Mouse (Mus musculus): ENCODE data around the gene Slc35a2. TPM values are rescaled to one million over a fixed set of nuclear protein-coding genes. Genes with fewer than 3 reads are reported as not detected.

Slc35a2 gene
- polyA plus RNA-seq, 1 experiment, result not detected

DNA sequence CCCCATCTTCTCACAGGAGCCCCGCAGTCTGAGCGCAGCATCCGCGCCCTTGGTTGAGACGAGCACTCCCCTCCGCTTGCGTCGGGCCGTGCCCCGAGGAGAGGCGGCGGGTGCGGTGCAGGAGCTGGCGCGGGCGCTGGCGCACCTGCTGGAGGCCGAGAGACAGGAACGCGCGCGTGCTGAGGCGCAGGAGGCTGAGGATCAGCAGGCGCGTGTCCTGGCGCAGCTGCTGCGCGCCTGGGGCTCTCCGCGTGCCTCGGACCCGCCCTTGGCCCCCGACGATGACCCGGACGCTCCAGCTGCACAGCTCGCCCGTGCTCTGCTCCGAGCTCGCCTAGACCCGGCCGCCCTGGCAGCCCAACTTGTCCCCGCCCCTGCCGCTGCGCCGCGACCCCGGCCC, 38.2 kb downstream of the Slc35a2 start:
- Histone ChIP-seq H3K4me3 (ENCODE audit: insufficient read depth, low read depth, low read length) (peak overlapping the region; percentile 44), H3K27ac (ENCODE audit: insufficient read depth, low read depth, low read length) (no peak overlapping the region), H3K4me1 (ENCODE audit: control insufficient read depth, insufficient read depth, low read length) (peaks cover 13% of the 10 kb centered on the region; the same call in 1 of the 2 replicates)
- no peak for TF ChIP-seq POLR2A (IDR thresholded peaks at IDR 0.05; ENCODE audit: insufficient read depth, low read depth, low read length)
- no peak for TF ChIP-seq CTCF (IDR thresholded peaks at IDR 0.05; ENCODE audit: insufficient read depth, low read depth, low read length)
- 18% methylated on average over 48 of the region's 48 CpGs for WGBS

DNA sequence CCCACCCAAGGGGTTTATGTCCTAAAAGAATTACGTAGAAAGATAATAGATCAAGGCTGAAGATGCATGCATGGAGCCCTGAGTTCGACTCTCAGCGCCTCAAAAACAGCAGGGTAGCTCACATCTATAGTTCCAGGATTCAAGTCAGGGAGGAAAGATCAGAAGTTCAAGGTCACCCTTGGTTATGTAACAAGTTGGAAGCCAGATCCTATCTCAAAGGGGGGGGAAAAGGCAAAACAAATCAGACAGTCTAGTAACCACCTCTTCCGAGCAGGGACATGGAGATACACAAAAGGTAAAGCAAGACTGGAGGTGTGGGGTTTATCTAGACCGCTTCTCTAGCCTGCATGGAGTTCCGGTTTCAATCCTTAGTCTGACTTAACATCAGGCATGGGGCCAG, 42.4 kb downstream of the Slc35a2 start:
- no peak for TF ChIP-seq POLR2A (IDR thresholded peaks at IDR 0.05; ENCODE audit: insufficient read depth, low read depth, low read length)
- TF ChIP-seq CTCF (IDR thresholded peaks at IDR 0.05; ENCODE audit: insufficient read depth, low read depth, low read length), result no peak
- no peak overlapping the region for H3K4me3 ChIP-seq (ENCODE audit: insufficient read depth, low read depth, low read length)
- WGBS, result 80% methylated on average over 6 of the region's 6 CpGs
- H3K4me1 ChIP-seq (ENCODE audit: control insufficient read depth, insufficient read depth, low read length), result peaks cover 13% of the 10 kb centered on the region; the same call in 1 of the 2 replicates
- no peak overlapping the region for H3K27ac ChIP-seq (ENCODE audit: insufficient read depth, low read depth, low read length)

DNA sequence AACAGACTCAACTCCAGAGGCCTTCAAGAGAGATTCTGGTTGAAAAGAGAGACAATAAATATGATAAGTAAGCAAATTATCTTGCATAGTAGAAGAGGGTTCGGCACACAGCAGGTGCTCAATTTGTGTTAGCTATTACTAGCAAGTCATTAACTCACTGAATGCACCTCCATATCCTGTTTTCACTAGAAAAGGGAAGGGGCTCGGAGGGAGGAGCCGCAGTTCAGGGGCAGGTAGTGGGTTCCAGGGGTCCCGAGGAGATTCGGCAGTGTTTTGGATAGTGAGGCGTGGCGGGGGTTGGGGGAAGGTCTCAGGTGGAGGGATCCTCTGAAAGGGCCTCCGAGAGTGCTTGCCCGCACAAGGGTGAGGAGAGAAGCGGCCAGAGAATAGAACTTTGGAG, 43.3 kb downstream of the Slc35a2 start:
- no peak for TF ChIP-seq CTCF (IDR thresholded peaks at IDR 0.05; ENCODE audit: insufficient read depth, low read depth, low read length)
- no peak for TF ChIP-seq POLR2A (IDR thresholded peaks at IDR 0.05; ENCODE audit: insufficient read depth, low read depth, low read length)
- 57% methylated on average over 10 of the region's 10 CpGs for WGBS
- H3K4me3 ChIP-seq (ENCODE audit: insufficient read depth, low read depth, low read length), result no peak overlapping the region
- no peak overlapping the region for H3K27ac ChIP-seq (ENCODE audit: insufficient read depth, low read depth, low read length)
- H3K4me1 ChIP-seq (ENCODE audit: control insufficient read depth, insufficient read depth, low read length), result peaks cover 10% of the 10 kb centered on the region; the same call in 1 of the 2 replicates

DNA sequence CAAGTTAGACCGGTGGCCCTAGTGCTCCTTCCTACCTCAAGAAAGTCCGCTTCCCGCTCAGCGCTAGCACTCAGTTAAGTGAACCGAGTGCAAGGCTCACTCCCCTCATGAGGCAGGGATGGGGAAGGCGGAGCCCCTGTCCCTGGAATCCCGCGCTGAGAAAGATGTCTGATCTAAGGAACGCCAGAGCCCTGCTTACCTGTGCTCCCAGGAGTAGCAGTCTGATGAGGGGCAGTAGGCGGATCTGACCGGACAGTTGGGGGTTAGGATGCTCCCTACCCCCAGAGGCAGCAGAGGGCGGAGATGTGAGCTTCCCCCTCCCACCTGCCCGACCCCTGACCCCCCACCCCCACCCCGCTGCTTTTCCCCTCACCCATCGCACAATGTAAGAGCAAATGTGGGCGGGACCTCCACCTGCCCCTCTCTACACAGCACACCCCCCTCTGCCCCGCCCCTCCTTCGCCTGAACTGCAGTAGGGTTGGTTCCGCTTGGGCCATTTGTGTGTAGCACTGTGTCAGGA, 44.5 kb downstream of the Slc35a2 start, which contains the start of gene Eras:
Eras (minus strand) TSS at position 338 of the 521 bp plus-strand sequence.
- Histone ChIP-seq H3K4me3 (ENCODE audit: insufficient read depth, low read depth, low read length) (no peak within 1 kb of the TSS), H3K4me1 (ENCODE audit: control insufficient read depth, insufficient read depth, low read length) (no peaks in the 10 kb centered on the region), H3K27ac (ENCODE audit: insufficient read depth, low read depth, low read length) (no peak within 1 kb of the TSS)
- TF ChIP-seq POLR2A (IDR thresholded peaks at IDR 0.05; ENCODE audit: insufficient read depth, low read depth, low read length), result no peak
- no peak for TF ChIP-seq CTCF (IDR thresholded peaks at IDR 0.05; ENCODE audit: insufficient read depth, low read depth, low read length)
- 33% methylated on average over 19 of the region's 19 CpGs for WGBS

DNA sequence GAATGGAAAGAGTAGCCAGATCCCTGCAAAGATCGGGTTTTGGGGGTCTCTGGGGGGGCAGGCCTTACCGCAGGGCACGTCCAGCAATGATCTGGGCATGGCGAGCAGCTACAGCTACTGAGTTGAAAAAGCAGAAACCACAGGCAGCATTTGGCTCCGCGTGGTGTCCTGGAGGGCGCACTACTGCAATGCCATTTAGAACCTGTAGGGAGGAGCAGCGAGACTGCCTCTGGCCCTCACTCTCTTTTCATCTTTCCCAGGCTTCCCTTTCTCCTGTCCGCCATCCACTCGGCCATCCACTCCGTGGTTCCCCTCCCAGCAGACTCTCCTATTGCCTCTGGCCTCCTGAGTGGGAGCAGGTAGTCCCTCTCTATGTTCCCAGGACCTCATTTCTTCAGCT, 53.0 kb downstream of the Slc35a2 start:
- Histone ChIP-seq H3K4me3 (ENCODE audit: insufficient read depth, low read depth, low read length) (no peak overlapping the region), H3K27ac (ENCODE audit: insufficient read depth, low read depth, low read length) (no peak overlapping the region), H3K4me1 (ENCODE audit: control insufficient read depth, insufficient read depth, low read length) (no peaks in the 10 kb centered on the region)
- TF ChIP-seq POLR2A (IDR thresholded peaks at IDR 0.05; ENCODE audit: insufficient read depth, low read depth, low read length), result no peak
- no peak for TF ChIP-seq CTCF (IDR thresholded peaks at IDR 0.05; ENCODE audit: insufficient read depth, low read depth, low read length)
- WGBS, result 63% methylated on average over 11 of the region's 11 CpGs

DNA sequence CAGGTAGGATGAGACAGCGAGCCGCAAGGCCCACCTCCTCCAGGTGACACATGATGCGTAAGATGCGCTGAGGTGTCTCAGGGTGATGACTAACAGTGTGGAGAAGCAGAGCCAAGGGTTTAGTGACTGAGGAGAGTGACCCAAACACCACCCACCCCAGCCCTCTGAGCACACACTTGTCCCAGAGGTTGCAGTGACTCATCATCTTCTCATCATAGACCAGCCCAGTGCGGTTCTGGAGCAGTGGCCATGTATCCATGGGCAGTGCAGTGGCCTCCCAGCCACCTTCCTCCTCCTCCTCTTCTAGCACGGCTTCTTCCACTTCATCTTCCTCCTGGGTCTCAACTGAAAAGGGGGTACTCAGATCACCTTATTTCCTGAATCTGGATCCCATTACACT, 53.8 kb downstream of the Slc35a2 start:
- TF ChIP-seq POLR2A (IDR thresholded peaks at IDR 0.05; ENCODE audit: insufficient read depth, low read depth, low read length), result no peak
- TF ChIP-seq CTCF (IDR thresholded peaks at IDR 0.05; ENCODE audit: insufficient read depth, low read depth, low read length), result no peak
- whole genome bisulfite sequencing, result 90% methylated on average over 6 of the region's 6 CpGs
- Histone ChIP-seq H3K4me1 (ENCODE audit: control insufficient read depth, insufficient read depth, low read length) (no peaks in the 10 kb centered on the region), H3K27ac (ENCODE audit: insufficient read depth, low read depth, low read length) (no peak overlapping the region), H3K4me3 (ENCODE audit: insufficient read depth, low read depth, low read length) (no peak overlapping the region)

Other genes with a start within 250 kb of the Slc35a2 start
- 236 and 474 TPM in 2 replicates for gene Syp, start 245.6 kb upstream of the Slc35a2 start, polyA plus RNA-seq (2012; ENCODE audit: insufficient read depth, insufficient read length, low replicate concordance, missing spikeins)
- not detected in 2 replicates for gene Prickle3, start 226.8 kb upstream of the Slc35a2 start, polyA plus RNA-seq (2012; ENCODE audit: insufficient read depth, insufficient read length, low replicate concordance, missing spikeins)
- gene Plp2, start 212.6 kb upstream of the Slc35a2 start, polyA plus RNA-seq (2012; ENCODE audit: insufficient read depth, insufficient read length, low replicate concordance, missing spikeins), result not detected in 2 replicates
- not detected in 2 replicates for gene Magix, start 202.8 kb upstream of the Slc35a2 start, polyA plus RNA-seq (2012; ENCODE audit: insufficient read depth, insufficient read length, low replicate concordance, missing spikeins)
- gene Gpkow, start 186.9 kb upstream of the Slc35a2 start, polyA plus RNA-seq (2012; ENCODE audit: insufficient read depth, insufficient read length, low replicate concordance, missing spikeins), result not detected in 2 replicates
- gene Wdr45, start 169.7 kb upstream of the Slc35a2 start, polyA plus RNA-seq (2012; ENCODE audit: insufficient read depth, insufficient read length, low replicate concordance, missing spikeins), result not detected in 2 replicates
- gene Gm45208, start 161.8 kb upstream of the Slc35a2 start, polyA plus RNA-seq (2012; ENCODE audit: insufficient read depth, insufficient read length, low replicate concordance, missing spikeins), result not detected in 2 replicates
- gene Praf2, start 155.6 kb upstream of the Slc35a2 start, polyA plus RNA-seq (2012; ENCODE audit: insufficient read depth, insufficient read length, low replicate concordance, missing spikeins), result not detected in 2 replicates
- gene Ccdc120, start 133.1 kb upstream of the Slc35a2 start, polyA plus RNA-seq (2012; ENCODE audit: insufficient read depth, insufficient read length, low replicate concordance, missing spikeins), result not detected in 2 replicates
- gene Tfe3, start 121.5 kb upstream of the Slc35a2 start, polyA plus RNA-seq (2012; ENCODE audit: insufficient read depth, insufficient read length, low replicate concordance, missing spikeins), result not detected in 2 replicates
- gene Gripap1, start 94.3 kb upstream of the Slc35a2 start, polyA plus RNA-seq (2012; ENCODE audit: insufficient read depth, insufficient read length, low replicate concordance, missing spikeins), result 96.6 TPM in 1 of 2 replicates, not detected in the other
- gene Kcnd1, start 61.7 kb upstream of the Slc35a2 start, polyA plus RNA-seq (2012; ENCODE audit: insufficient read depth, insufficient read length, low replicate concordance, missing spikeins), result not detected in 2 replicates
- gene Otud5, start 42.7 kb upstream of the Slc35a2 start, polyA plus RNA-seq (2012; ENCODE audit: insufficient read depth, insufficient read length, low replicate concordance, missing spikeins), result not detected in 2 replicates
- gene Pim2, start 5.8 kb upstream of the Slc35a2 start, polyA plus RNA-seq (2012; ENCODE audit: insufficient read depth, insufficient read length, low replicate concordance, missing spikeins), result not detected in 2 replicates
- not detected in 2 replicates for gene Pqbp1, start 15.2 kb downstream of the Slc35a2 start, polyA plus RNA-seq (2012; ENCODE audit: insufficient read depth, insufficient read length, low replicate concordance, missing spikeins)
- gene Timm17b, start 15.3 kb downstream of the Slc35a2 start, polyA plus RNA-seq (2012; ENCODE audit: insufficient read depth, insufficient read length, low replicate concordance, missing spikeins), result not detected in 2 replicates
- gene Gm10491, start 23.8 kb downstream of the Slc35a2 start, polyA plus RNA-seq (2012; ENCODE audit: insufficient read depth, insufficient read length, low replicate concordance, missing spikeins), result not detected in 2 replicates
- not detected in 2 replicates for gene Gm10490, start 25.5 kb downstream of the Slc35a2 start, polyA plus RNA-seq (2012; ENCODE audit: insufficient read depth, insufficient read length, low replicate concordance, missing spikeins)
- gene Pcsk1n, start 35.8 kb downstream of the Slc35a2 start, polyA plus RNA-seq (2012; ENCODE audit: insufficient read depth, insufficient read length, low replicate concordance, missing spikeins), result not detected in 2 replicates
- gene Eras, start 44.6 kb downstream of the Slc35a2 start, polyA plus RNA-seq (2012; ENCODE audit: insufficient read depth, insufficient read length, low replicate concordance, missing spikeins), result not detected in 2 replicates
- not detected in 2 replicates for gene Hdac6, start 63.9 kb downstream of the Slc35a2 start, polyA plus RNA-seq (2012; ENCODE audit: insufficient read depth, insufficient read length, low replicate concordance, missing spikeins)
- gene Gata1, start 94.0 kb downstream of the Slc35a2 start, polyA plus RNA-seq (2012; ENCODE audit: insufficient read depth, insufficient read length, low replicate concordance, missing spikeins), result not detected in 2 replicates
- not detected in 2 replicates for gene Glod5, start 134.5 kb downstream of the Slc35a2 start, polyA plus RNA-seq (2012; ENCODE audit: insufficient read depth, insufficient read length, low replicate concordance, missing spikeins)
- gene Suv39h1, start 190.7 kb downstream of the Slc35a2 start, polyA plus RNA-seq (2012; ENCODE audit: insufficient read depth, insufficient read length, low replicate concordance, missing spikeins), result not detected in 2 replicates
- not detected in 2 replicates for gene Was, start 206.5 kb downstream of the Slc35a2 start, polyA plus RNA-seq (2012; ENCODE audit: insufficient read depth, insufficient read length, low replicate concordance, missing spikeins)
- 69.5 TPM in 1 of 2 replicates, not detected in the other for gene Wdr13, start 248.9 kb downstream of the Slc35a2 start, polyA plus RNA-seq (2012; ENCODE audit: insufficient read depth, insufficient read length, low replicate concordance, missing spikeins)

All from olfactory bulb, adult 2 months (tissue).